Mouse (Mus musculus): Measurements from ENCODE around the gene Rpl36. TPM values are rescaled to one million over a fixed set of nuclear protein-coding genes. Genes with fewer than 3 reads are reported as not detected.
"Not testable (repeated sequence)": the region's sequence is repeated elsewhere in the genome, so short reads cannot be mapped to it uniquely, and the experiment has no call there.

Rpl36 gene
- polyA plus RNA-seq, 1 experiment, result 1,247 TPM

- WGBS, result 21% methylated on average over 14 of the region's 14 CpGs
- Histone ChIP-seq H3K4me1 (ENCODE audit: control insufficient read depth, insufficient read depth, low read length) (peaks cover 12% of the 10 kb centered on the region), H3K4me3 (replicated peaks; ENCODE audit: extremely low read depth, low read depth, low read length) (peak overlapping the region; percentile 94)
- no peak for TF ChIP-seq CTCF (IDR thresholded peaks at IDR 0.05; ENCODE audit: insufficient read depth, low read length)
- TF ChIP-seq POLR2A (IDR thresholded peaks at IDR 0.05; ENCODE audit: borderline replicate concordance, extremely low read depth, low read depth, low read length), result no peak
- DNase-seq, result no peak
Measured at GRCm38 (mm10) chr17:56614391-56615135, 1.3 kb downstream of the Rpl36 start.

GRCm38 (mm10) chr17:56615136-56615784 is 2.0 kb downstream of the Rpl36 start:
- DNase-seq, result no peak
- Histone ChIP-seq H3K4me3 (replicated peaks; ENCODE audit: extremely low read depth, low read depth, low read length) (no peak overlapping the region), H3K4me1 (ENCODE audit: control insufficient read depth, insufficient read depth, low read length) (peaks cover 9% of the 10 kb centered on the region)
- WGBS, result 77% methylated on average over 11 of the region's 11 CpGs
- no peak for TF ChIP-seq CTCF (IDR thresholded peaks at IDR 0.05; ENCODE audit: insufficient read depth, low read length)
- TF ChIP-seq POLR2A (IDR thresholded peaks at IDR 0.05; ENCODE audit: borderline replicate concordance, extremely low read depth, low read depth, low read length), result no peak

- DNase-seq, result no peak
- TF ChIP-seq POLR2A (IDR thresholded peaks at IDR 0.05; ENCODE audit: borderline replicate concordance, extremely low read depth, low read depth, low read length) (no peak), CTCF (IDR thresholded peaks at IDR 0.05; ENCODE audit: insufficient read depth, low read length) (no peak)
- 86% methylated on average over 4 of the region's 4 CpGs for WGBS
- Histone ChIP-seq H3K4me1 (ENCODE audit: control insufficient read depth, insufficient read depth, low read length) (peaks cover 7% of the 10 kb centered on the region), H3K4me3 (replicated peaks; ENCODE audit: extremely low read depth, low read depth, low read length) (no peak overlapping the region)
Measured at GRCm38 (mm10) chr17:56615792-56616191, 2.6 kb downstream of the Rpl36 start.

- peaks cover 7% of the 10 kb centered on the region for H3K4me1 ChIP-seq (ENCODE audit: control insufficient read depth, insufficient read depth, low read length)
- no peak for DNase-seq
- 78% methylated on average over 3 of the region's 3 CpGs for WGBS
- H3K4me3 ChIP-seq (replicated peaks; ENCODE audit: extremely low read depth, low read depth, low read length), result no peak overlapping the region
- no peak for TF ChIP-seq POLR2A (IDR thresholded peaks at IDR 0.05; ENCODE audit: borderline replicate concordance, extremely low read depth, low read depth, low read length)
- TF ChIP-seq CTCF (IDR thresholded peaks at IDR 0.05; ENCODE audit: insufficient read depth, low read length), result no peak
Measured at GRCm38 (mm10) chr17:56616725-56617124, 3.5 kb downstream of the Rpl36 start.

GRCm38 (mm10) chr17:56617628-56618027 is 4.4 kb downstream of the Rpl36 start:
- WGBS, result 90% methylated on average over 8 of the region's 8 CpGs
- H3K4me3 ChIP-seq (replicated peaks; ENCODE audit: extremely low read depth, low read depth, low read length), result no peak overlapping the region
- TF ChIP-seq POLR2A (IDR thresholded peaks at IDR 0.05; ENCODE audit: borderline replicate concordance, extremely low read depth, low read depth, low read length) (no peak), CTCF (IDR thresholded peaks at IDR 0.05; ENCODE audit: insufficient read depth, low read length) (no peak)
- H3K4me1 ChIP-seq (ENCODE audit: control insufficient read depth, insufficient read depth, low read length), result peaks cover 5% of the 10 kb centered on the region
- DNase-seq, result no peak

- DNase-seq, result no peak
- WGBS, result 73% methylated on average over 3 of the region's 3 CpGs
- peaks cover 8% of the 10 kb centered on the region for H3K4me1 ChIP-seq (ENCODE audit: control insufficient read depth, insufficient read depth, low read length)
- TF ChIP-seq CTCF (IDR thresholded peaks at IDR 0.05; ENCODE audit: insufficient read depth, low read length), result no peak
- TF ChIP-seq POLR2A (IDR thresholded peaks at IDR 0.05; ENCODE audit: borderline replicate concordance, extremely low read depth, low read depth, low read length), result no peak
- no peak overlapping the region for H3K4me3 ChIP-seq (replicated peaks; ENCODE audit: extremely low read depth, low read depth, low read length)
Measured at GRCm38 (mm10) chr17:56625495-56625894, 12.3 kb downstream of the Rpl36 start.

GRCm38 (mm10) chr17:56626260-56626659 is 13.0 kb downstream of the Rpl36 start:
- no peak for TF ChIP-seq CTCF (IDR thresholded peaks at IDR 0.05; ENCODE audit: insufficient read depth, low read length)
- no peak for TF ChIP-seq POLR2A (IDR thresholded peaks at IDR 0.05; ENCODE audit: borderline replicate concordance, extremely low read depth, low read depth, low read length)
- under 1% methylated on average over 32 of the region's 32 CpGs for WGBS
- Histone ChIP-seq H3K4me1 (ENCODE audit: control insufficient read depth, insufficient read depth, low read length) (peaks cover 8% of the 10 kb centered on the region), H3K4me3 (replicated peaks; ENCODE audit: extremely low read depth, low read depth, low read length) (peak overlapping the region; percentile 79)
- no peak for DNase-seq

GRCm38 (mm10) chr17:56626754-56627470 is 13.7 kb downstream of the Rpl36 start, which contains the start of gene Lonp1:
TSS of gene Lonp1 (minus strand) at chr17:56626887.
- DNase-seq, result peak; percentile 97
- peak within 1 kb of the TSS; percentile 79 for H3K4me3 ChIP-seq (replicated peaks; ENCODE audit: extremely low read depth, low read depth, low read length)
- under 1% methylated on average over 51 of the region's 51 CpGs for WGBS
- H3K4me1 ChIP-seq (ENCODE audit: control insufficient read depth, insufficient read depth, low read length), result peaks cover 8% of the 10 kb centered on the region
- peak; percentile 78; the same call in 1 of the 2 replicates for TF ChIP-seq POLR2A (IDR thresholded peaks at IDR 0.05; ENCODE audit: borderline replicate concordance, extremely low read depth, low read depth, low read length)
- TF ChIP-seq CTCF (IDR thresholded peaks at IDR 0.05; ENCODE audit: insufficient read depth, low read length), result no peak

GRCm38 (mm10) chr17:56627530-56628277 is 14.5 kb downstream of the Rpl36 start, which contains the start of gene Catsperd:
TSS of gene Catsperd (plus strand) at chr17:56628143.
- Histone ChIP-seq H3K4me3 (replicated peaks; ENCODE audit: extremely low read depth, low read depth, low read length) (peak within 1 kb of the TSS; percentile 79), H3K4me1 (ENCODE audit: control insufficient read depth, insufficient read depth, low read length) (peaks cover 8% of the 10 kb centered on the region)
- 10% methylated on average over 26 of the region's 26 CpGs for WGBS
- TF ChIP-seq CTCF (IDR thresholded peaks at IDR 0.05; ENCODE audit: insufficient read depth, low read length) (no peak), POLR2A (IDR thresholded peaks at IDR 0.05; ENCODE audit: borderline replicate concordance, extremely low read depth, low read depth, low read length) (no peak)
- DNase-seq, result no peak

- WGBS, result 78% methylated on average over 27 of the region's 27 CpGs
- DNase-seq; H3K4me1 ChIP-seq (ENCODE audit: control insufficient read depth, insufficient read depth, low read length); H3K4me3 ChIP-seq (replicated peaks; ENCODE audit: extremely low read depth, low read depth, low read length): not testable (repeated sequence)
Measured at GRCm38 (mm10) chr17:56629800-56630781, 16.9 kb downstream of the Rpl36 start.
